Mouse (Mus musculus): ENCODE measurements around the gene Slc36a3. TPM values are rescaled to one million over a fixed set of nuclear protein-coding genes. Genes with fewer than 3 reads are reported as not detected.

Slc36a3 gene
- not detected for total RNA-seq (2021)

GRCm38 (mm10) chr11:55151608-55152007 is at the start of gene Slc36a3:
Gene Slc36a3, minus strand, starts transcription at chr11:55151708.
- no peak for DNase-seq
- intact Hi-C loops (cut with DNase I): loop anchor here (10.0 kb wide), 1 partner anchor 267 kb away; no protein-coding TSS in a partner anchor

GRCm38 (mm10) chr11:55197740-55198510 is 46.4 kb upstream of the Slc36a3 start:
- intact Hi-C loops (cut with DNase I): no loop called here
- DNase-seq: no peak

GRCm38 (mm10) chr11:55197086-55197485 is 45.6 kb upstream of the Slc36a3 start:
- intact Hi-C loops (cut with DNase I): no loop called here

GRCm38 (mm10) chr11:55190216-55190615 is 38.7 kb upstream of the Slc36a3 start:
- intact Hi-C loops (cut with DNase I): no loop called here
- DNase-seq: no peak

More at GRCm38 (mm10) chr11:55197086-55197485, 45.6 kb upstream of the Slc36a3 start:
- no peak for DNase-seq

GRCm38 (mm10) chr11:55187777-55188176 is 36.3 kb upstream of the Slc36a3 start:
- no peak for DNase-seq
- intact Hi-C loops (cut with DNase I): no loop called here

- intact Hi-C loops (cut with DNase I): no loop called here
- DNase-seq: peak; percentile 42 to 49
Measured at GRCm38 (mm10) chr11:55187292-55187691, 35.8 kb upstream of the Slc36a3 start.

- DNase-seq: peak in 1 of 2 experiments; percentile 18
Measured at GRCm38 (mm10) chr11:55184733-55185291, 33.3 kb upstream of the Slc36a3 start, which contains the start of gene Slc36a2. Gene Slc36a2, minus strand, starts transcription at chr11:55185077.

GRCm38 (mm10) chr11:55184246-55184645 is 32.7 kb upstream of the Slc36a3 start:
- intact Hi-C loops (cut with DNase I): no loop called here
- DNase-seq: no peak

More at GRCm38 (mm10) chr11:55184733-55185291, 33.3 kb upstream of the Slc36a3 start, which contains the start of gene Slc36a2:
- intact Hi-C loops (cut with DNase I): no loop called here

GRCm38 (mm10) chr11:55183124-55183523 is 31.6 kb upstream of the Slc36a3 start:
- DNase-seq: no peak
- intact Hi-C loops (cut with DNase I): no loop called here

GRCm38 (mm10) chr11:55179856-55180255 is 28.3 kb upstream of the Slc36a3 start:
- DNase-seq: no peak
- intact Hi-C loops (cut with DNase I): no loop called here

- no peak for DNase-seq
- intact Hi-C loops (cut with DNase I): no loop called here
Measured at GRCm38 (mm10) chr11:55178830-55179229, 27.3 kb upstream of the Slc36a3 start.

GRCm38 (mm10) chr11:55170501-55170900 is 19.0 kb upstream of the Slc36a3 start:
- no peak for DNase-seq
- intact Hi-C loops (cut with DNase I): no loop called here

- DNase-seq: no peak
- intact Hi-C loops (cut with DNase I): no loop called here
Measured at GRCm38 (mm10) chr11:55168914-55169313, 17.4 kb upstream of the Slc36a3 start.

GRCm38 (mm10) chr11:55168504-55168903 is 17.0 kb upstream of the Slc36a3 start:
- intact Hi-C loops (cut with DNase I): no loop called here
- no peak for DNase-seq

GRCm38 (mm10) chr11:55165748-55166147 is 14.2 kb upstream of the Slc36a3 start:
- no peak for DNase-seq
- intact Hi-C loops (cut with DNase I): no loop called here

GRCm38 (mm10) chr11:55164723-55165122 is 13.2 kb upstream of the Slc36a3 start:
- DNase-seq: peak; percentile 42 to 68
- intact Hi-C loops (cut with DNase I): no loop called here

- peak; percentile 41 to 66 for DNase-seq
- intact Hi-C loops (cut with DNase I): no loop called here
Measured at GRCm38 (mm10) chr11:55162670-55163069, 11.2 kb upstream of the Slc36a3 start.

- DNase-seq: peak; percentile 86 to 91
- intact Hi-C loops (cut with DNase I): loop anchor here (1.0 to 10.0 kb wide), 5 partner anchors 62 to 274 kb away; partner anchors contain the start of gene Gm2a
Measured at GRCm38 (mm10) chr11:55158785-55159359, 7.4 kb upstream of the Slc36a3 start.

- intact Hi-C loops (cut with DNase I): loop anchor here (5.0 to 10.0 kb wide), 4 partner anchors 58 to 270 kb away; partner anchors contain the start of gene Gm2a
- DNase-seq: peak; percentile 14
Measured at GRCm38 (mm10) chr11:55155070-55155421, 3.5 kb upstream of the Slc36a3 start.

- intact Hi-C loops (cut with DNase I): loop anchor here (5.0 to 10.0 kb wide), 4 partner anchors 57 to 270 kb away; partner anchors contain the start of gene Gm2a
- no peak for DNase-seq
Measured at GRCm38 (mm10) chr11:55154398-55155069, 3.0 kb upstream of the Slc36a3 start.

- intact Hi-C loops (cut with DNase I): no loop called here
- no peak for DNase-seq
Measured at GRCm38 (mm10) chr11:55148461-55148860, 3.0 kb downstream of the Slc36a3 start.
